Mouse (Mus musculus) layer of hippocampus, adult 11-12 months (tissue): ENCODE results near the gene Dnajc28.
A peak's percentile ranks its signal among the peaks of the same experiment; 100 is the strongest.

Experiments used
- DNase-seq: peaks from one replicate; pipeline ENCODE4 v3.0.0; 2022; ENCODE audit warnings: low spot score

The Dnajc28 gene

DNA sequence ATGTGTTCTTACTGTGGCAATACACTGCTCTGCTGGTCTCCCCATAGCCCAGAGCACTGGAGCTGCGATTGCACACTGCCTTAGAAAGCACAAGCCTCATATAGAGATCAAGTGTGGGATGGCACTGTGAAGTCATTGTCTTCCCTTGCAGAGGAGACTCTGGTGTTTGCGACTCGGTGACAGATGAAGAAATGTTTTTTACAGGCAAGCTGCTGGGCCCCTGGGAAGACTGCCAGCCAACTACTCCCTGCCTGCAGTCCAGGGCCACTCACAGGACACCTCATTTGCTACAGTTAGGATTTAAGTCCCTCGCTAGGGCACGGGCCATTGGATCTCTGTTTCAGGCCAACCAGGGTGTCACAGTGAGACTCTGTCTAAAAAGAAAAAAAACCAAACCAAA is 13.6 kb upstream of the Dnajc28 start:
- no peak for DNase-seq

- DNase-seq, result no peak
Observed at GRCm38 (mm10) chr16:91630584-91630983, 11.8 kb upstream of the Dnajc28 start.

DNA sequence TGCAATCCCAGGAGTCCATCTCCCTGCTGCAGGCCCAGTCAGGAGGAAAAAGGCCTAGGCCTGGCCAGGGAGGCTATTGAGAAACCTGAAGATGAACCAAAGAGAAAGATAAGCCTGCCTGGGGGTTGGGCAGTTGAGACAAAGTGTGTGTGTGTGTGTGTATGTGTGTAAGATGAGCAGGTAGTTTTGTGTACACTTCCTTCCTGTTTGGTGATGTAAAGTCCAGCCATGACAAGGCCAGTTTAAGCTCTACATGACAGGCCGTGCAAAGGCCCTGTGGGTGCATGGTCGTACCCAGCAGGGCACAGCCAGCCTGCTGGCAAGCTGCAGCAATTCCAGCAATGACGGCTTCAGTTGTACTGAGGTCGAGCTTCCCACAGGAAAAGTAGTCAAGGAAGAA is 10.9 kb upstream of the Dnajc28 start:
- no peak for DNase-seq

- DNase-seq, result no peak
Observed at GRCm38 (mm10) chr16:91628673-91629072, 9.8 kb upstream of the Dnajc28 start.

DNA sequence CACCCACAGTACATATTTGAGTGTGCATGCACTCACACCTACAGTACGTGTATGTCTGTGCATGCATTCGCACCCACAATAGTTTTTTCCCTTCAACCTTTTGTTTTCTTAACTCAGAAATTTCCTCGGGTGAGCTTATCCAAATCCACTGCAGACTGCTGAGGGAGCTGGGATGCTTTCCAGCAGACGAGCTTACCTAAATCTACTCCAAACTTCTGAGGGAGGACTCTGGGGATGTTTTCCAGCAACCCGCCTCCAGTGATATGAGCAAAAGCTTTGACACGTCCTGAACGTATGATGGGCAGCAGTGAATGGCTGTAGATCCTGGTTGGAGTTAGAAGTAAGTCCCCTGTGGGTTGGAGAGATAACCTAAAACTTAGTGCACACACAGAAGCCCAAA is 9.0 kb upstream of the Dnajc28 start:
- no peak for DNase-seq

DNA sequence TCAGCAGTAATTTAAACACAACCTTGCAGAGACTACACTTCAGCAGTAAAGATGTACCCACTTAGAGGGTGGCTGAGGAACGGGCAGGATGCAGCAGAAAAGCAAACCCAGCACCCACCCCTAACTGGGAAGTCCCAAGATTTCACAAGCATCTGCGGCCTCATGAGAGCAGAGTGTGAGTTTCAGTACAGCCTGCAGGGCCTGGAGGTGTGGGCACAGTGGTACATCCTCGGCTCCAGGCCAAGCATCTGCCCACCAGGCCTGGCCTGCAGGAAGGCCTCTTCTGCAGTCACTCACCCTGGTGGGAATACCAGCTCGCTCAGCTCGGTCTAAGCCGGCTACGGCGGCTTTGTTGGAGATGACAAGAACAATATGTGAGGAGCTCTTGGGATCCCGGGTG is 4.2 kb upstream of the Dnajc28 start:
- DNase-seq, result no peak

- DNase-seq, result no peak
Observed at GRCm38 (mm10) chr16:91620991-91621390, 2.2 kb upstream of the Dnajc28 start.

DNA sequence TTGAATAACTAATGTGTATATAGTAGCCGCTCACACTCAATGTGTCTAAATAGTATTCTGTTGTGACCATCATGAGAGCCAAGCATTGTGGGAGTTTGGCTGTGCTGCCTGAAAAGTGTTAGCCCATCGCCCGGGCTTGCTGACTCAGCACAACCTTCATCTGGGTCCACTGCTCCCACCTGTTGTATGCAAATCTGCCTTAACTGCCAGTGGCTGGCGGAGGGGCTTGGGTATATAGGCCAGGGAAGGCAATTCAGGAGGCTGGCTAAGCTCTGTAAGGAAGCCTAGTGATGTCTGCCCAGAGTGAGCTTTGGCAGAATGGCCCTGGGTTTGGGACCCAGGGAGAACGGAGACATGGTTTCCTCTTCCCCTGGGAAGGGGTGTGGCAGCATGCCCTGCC is 1.4 kb upstream of the Dnajc28 start:
- DNase-seq, result no peak

- no peak for DNase-seq
Observed at GRCm38 (mm10) chr16:91614552-91614951, 4.3 kb downstream of the Dnajc28 start.

DNA sequence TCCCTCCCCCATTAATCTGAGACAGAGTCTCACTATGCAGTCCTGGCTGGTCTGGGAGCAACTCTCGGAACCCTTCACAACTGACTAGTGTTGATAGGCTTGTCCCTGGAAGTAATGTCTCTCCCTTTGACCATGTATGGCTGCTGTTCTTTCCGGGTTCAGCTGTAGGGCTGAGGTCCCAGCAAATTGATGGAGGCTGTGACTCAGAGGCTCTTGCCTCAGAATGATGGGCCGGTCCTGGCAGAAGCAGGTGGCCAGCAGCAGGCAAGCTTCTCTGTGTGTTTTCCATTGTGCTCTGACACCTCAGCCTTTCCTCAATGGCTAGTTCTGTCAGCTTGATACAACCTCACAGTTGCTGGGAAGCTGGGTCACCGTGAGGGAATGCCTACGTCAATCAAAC is 6.3 kb downstream of the Dnajc28 start:
- no peak for DNase-seq

DNA sequence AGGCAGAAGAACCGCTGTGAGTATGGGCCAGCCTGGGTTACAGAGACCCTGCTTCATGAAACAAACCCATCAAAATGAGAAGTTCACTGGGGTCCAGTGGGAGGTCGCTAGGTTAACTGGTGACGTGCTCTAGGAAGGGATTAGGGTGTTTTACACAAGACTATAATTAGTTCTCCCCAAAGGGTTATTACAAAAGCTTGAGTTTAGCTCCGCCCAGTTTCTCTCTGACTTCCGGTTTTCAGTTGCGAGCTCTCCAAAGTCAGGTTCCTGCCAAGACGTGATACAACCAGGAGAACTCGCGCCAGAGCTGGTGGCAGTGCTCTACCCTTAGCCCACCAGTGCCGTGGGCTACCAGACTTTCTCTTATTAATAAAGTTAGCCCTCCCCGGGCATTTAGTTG is 7.6 kb downstream of the Dnajc28 start:
- DNase-seq, result no peak

GRCm38 (mm10) chr16:91609501-91610245 is 9.2 kb downstream of the Dnajc28 start:
- DNase-seq, result no peak

DNA sequence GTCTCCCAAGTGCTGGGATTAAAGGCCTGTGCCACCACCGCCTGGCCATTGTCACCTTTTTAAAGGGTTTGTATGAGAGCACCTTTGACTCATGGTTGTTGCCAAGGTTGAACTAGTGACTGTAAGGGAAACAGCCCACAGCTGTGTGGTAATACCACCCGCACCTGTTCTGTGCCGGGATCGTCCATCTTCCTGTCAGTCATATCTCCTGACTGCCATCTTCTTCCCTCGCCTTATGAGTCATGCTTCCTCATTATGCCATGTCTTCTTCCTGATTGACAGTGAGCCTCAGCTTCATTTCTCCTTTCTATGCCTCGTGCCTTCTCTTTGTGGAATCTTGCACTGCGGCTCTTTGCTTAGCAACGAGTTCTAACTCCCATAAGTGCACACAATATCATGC is 11.9 kb downstream of the Dnajc28 start:
- DNase-seq, result no peak

DNA sequence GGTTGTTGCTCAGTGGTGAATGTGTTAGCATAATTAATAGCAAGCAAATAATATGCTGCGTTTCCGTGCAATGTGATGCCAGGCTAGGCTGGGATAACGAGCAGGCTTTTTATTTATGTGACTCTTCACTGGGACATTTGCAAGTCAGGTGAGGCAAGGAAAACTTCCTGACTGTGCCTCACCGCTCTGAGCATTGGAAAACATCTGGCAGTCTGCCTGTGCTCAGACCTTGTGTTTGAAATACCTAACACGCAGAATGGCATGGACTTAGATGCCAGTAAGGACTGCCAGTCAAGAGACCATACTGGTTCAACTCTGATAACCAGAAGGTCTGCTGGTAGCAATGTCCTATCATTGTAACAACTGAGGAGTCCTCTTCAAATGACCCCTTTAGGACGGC is 13.7 kb downstream of the Dnajc28 start:
- DNase-seq, result no peak

GRCm38 (mm10) chr16:91601693-91602092 is 17.1 kb downstream of the Dnajc28 start:
- no peak for DNase-seq

GRCm38 (mm10) chr16:91601081-91601480 is 17.7 kb downstream of the Dnajc28 start:
- no peak for DNase-seq

GRCm38 (mm10) chr16:91599242-91599641 is 19.6 kb downstream of the Dnajc28 start:
- DNase-seq, result no peak

DNA sequence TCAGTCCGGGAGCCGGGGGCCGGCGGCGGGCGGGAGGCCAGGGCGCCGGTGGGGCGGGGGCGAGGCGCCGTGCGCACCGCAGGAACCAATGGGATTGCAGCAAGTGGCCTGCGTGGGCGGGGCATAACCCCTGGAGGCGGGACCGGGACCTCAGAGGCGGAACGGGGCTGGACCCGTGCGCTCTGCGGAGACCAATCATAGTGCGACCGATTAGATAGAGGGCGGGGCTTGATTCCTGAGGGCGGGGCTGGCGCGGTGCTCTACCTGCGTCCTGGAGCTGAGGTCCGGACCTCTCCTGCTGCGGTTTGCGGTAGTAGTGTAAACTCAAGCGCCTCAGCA is 21.2 kb downstream of the Dnajc28 start, which contains the start of gene Tmem50b:
Tmem50b (minus strand) TSS at position 129 of the 339 bp plus-strand sequence.
- peak; percentile 100 for DNase-seq

DNA sequence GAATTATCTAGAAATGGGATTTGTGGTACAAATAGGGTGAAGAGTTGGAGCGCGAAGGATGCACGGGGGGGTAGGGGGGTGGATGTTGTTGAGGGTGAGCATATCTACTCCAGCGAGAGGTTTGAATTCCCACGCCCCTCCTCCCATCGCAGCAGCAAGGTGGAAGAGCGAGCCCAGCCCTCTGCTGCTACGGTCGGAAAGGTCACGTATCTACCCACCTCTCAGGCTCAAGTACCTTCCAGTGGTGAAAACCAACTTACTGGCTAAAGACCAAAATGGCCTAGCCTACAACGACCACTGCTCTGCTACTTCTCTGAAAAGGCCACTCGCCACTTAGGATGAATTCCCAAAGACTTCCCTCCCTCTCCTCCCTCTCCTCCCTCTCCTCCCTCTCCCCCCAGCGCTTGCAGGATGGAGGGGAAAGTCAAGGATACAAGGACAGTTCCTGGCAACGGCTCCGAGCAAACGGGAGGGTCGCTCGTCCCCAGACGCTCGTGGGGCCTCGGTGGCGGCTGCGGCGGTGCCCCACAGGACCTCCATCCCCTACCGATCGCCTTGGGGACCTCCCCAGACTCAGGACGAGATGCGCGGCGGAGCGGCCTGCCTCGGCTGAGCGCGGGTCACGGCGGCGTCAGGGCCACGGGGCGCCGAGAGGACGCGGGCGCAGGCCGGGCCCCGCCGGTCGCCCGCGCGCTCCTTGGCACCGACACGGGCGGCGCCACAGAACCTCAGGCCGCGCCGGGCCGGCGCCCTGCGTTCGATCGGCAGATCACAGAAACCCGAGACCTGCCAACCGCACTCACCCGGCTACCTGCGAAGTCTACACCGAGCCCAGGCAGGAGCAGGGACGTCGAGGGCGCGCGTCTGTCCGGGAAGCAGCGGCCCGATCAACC is 21.8 kb downstream of the Dnajc28 start:
- DNase-seq, result peak; percentile 39

DNA sequence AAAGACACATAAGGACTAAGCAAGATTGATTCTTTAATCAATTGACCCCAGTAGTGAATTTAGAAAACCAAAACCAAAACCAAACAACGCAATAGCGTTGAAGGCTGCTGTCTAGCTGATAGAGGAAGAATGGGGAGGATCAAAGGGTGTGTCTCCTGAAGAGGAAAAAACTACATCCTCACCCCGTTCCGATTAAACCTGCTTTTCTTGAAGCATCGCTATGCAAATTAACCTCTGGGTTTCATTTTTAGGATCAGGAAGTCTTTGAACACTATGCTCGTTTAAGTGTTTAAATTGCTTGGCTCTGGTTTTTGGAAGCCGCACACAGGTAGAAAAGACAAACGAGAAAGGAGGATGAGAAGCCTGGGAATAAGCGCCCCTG is 22.4 kb downstream of the Dnajc28 start:
- DNase-seq, result no peak

DNA sequence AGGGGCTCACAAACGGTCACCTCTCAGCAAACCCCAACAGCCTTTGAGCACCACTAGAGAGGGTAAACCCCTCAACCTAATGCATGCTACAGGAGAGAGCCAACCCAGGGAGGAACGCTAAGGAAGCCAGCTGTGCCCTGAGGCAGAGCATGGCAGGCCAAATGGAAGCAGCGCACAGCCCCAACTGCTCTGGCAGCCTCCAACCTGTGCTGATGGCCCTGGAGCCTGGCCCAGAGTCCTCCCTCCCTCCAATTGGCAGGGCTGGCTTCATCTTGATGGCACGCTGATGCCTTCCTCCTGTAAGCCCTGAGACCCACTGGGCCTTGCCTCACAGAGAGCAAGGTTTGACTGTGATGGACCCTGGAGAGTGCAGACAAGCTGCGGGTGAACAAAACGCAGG is 23.8 kb downstream of the Dnajc28 start:
- DNase-seq, result peak; percentile 28

- DNase-seq, result no peak
Observed at GRCm38 (mm10) chr16:91593262-91593661, 25.6 kb downstream of the Dnajc28 start.

DNA sequence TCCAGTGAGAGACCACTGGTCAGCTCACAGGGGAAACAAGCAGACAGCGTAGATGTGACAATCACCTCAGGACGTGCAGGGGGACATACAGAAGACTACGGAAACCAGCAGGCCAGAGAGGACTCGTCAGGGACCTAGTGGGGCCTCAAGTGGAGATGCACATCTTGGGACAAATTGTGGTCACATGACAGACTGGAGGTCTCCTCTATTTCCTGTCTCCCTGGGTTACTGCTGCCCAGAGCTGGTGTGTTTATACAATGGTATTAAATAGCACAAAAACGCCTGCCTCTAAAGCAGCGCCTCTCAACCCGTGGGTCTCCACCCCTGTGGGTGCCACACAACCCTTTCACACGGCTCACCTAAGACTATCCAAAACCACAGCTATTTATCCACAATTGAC is 26.7 kb downstream of the Dnajc28 start:
- DNase-seq, result no peak
